Mouse (Mus musculus) right cerebral cortex, postnatal 4 days (tissue): ENCODE results near the gene Ccdc126.
"Not testable (repeated sequence)": the region's sequence is repeated elsewhere in the genome, so short reads cannot be mapped to it uniquely, and the experiment has no call there.

Source experiments
- DNase-seq: peaks from one replicate; pipeline ENCODE4 v3.0.0-alpha.2; 2022

Gene Ccdc126

GRCm38 (mm10) chr6:49318966-49319594 lies at the start of gene Ccdc126:
Gene Ccdc126 (plus strand): TSS chr6:49319274.
- peak; percentile 96 for DNase-seq

DNA sequence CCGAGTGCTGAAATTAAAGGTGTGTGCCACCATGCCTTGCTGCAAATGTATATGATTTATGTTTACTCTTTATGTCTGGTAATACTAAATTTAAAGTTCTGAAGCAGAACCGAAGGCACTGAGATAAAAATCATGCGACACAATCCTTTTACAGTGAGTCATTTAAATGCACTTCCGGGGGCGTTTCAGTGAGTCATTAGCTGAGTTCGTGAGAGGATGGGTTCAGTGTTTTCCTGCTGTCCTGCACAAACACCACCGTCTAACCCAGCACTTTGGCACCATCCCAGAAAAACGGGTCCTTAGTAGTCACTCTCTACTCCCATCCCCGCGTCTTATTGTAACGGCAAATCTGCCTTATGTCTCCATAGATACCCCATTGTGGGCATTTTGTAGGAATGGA lies 49.2 kb upstream of the Ccdc126 start:
- DNase-seq = no peak

- DNase-seq = no peak
Observed at GRCm38 (mm10) chr6:49271815-49272214, 47.3 kb upstream of the Ccdc126 start.

GRCm38 (mm10) chr6:49272863-49273262 lies 46.2 kb upstream of the Ccdc126 start:
- no peak for DNase-seq

DNA sequence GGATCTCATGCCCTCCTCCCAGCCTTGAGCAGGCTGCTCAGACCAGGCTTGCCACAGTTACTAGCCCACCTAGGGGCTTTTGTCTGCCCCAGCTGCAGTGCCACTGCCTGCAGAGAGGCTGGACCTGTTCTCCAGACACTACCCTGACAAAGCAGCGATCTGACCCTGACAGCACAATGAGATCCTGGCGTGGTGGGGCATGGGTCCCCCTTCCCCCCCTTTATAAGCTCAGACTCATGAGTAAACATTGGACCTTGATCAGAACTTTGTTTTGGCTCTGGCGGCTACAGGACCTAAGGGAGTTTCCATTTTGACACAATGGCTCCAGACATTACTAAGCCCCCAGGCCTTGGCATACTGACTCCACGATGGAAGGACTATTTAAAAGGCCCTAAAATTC lies 45.1 kb upstream of the Ccdc126 start:
- no peak for DNase-seq

GRCm38 (mm10) chr6:49274416-49275091 lies 44.5 kb upstream of the Ccdc126 start:
- DNase-seq = no peak

GRCm38 (mm10) chr6:49275296-49275695 lies 43.8 kb upstream of the Ccdc126 start:
- no peak for DNase-seq

GRCm38 (mm10) chr6:49280942-49281341 lies 38.1 kb upstream of the Ccdc126 start:
- no peak for DNase-seq

GRCm38 (mm10) chr6:49282122-49282521 lies 37.0 kb upstream of the Ccdc126 start:
- DNase-seq = peak; percentile 8

DNA sequence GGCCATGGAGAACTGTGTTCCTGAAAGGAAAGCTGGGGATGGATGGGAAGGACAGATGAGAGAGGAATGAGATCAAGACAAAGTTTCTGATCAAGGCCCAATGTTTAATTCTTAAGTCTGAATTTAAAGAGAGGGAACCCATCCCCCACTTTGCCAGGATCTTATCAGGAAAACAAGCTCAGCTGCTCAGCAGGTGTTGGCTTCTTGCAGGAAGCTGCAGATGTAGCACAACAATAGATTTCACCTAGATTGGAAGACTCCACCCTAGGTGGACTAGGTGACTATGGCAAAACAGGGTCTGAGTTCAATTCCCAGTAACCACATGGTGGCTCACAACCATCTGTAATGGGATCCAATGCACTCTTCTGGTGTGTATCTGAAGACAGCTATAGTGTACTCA lies 20.8 kb upstream of the Ccdc126 start:
- no peak for DNase-seq

DNA sequence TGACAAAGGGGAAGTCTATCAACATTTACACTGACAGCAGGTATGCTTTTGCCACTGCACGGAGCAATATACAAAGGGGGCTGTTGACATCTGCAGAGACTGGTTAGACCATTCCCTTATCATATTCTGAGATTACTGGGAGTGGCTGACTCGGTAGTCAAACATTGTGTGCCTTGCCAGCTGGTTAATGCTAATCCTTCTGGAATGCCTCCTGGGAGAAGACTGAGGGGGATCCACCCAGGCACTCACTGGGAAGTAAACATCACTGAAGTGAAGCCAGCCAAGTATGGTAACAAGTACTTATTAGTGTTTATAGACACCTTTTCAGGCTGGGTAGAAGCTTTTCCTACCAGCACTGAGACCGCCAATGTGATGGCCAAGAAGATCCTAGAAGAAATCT lies 4.3 kb upstream of the Ccdc126 start:
- DNase-seq = not testable (repeated sequence)

- peak; percentile 52 for DNase-seq
Observed at GRCm38 (mm10) chr6:49319595-49320315, 681 bp downstream of the Ccdc126 start.

DNA sequence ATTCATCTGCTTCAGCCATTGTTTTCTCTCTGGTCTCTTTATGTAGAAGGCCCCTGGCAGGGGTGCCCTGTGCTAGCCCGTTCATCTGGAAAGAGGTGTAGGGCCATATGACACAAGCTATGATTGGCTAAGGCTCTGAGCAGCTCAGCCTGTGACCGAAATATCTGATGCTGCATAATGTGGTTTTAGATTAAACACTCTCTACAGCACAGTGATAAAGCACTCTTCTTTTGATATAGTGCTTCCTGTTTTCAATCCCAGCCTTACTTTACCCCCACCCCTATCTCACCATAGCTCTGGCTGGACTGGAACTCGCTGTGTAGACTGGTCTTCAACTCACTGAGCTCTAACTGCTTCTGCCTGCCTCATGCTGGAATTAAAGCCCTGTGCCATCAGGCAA lies 2.3 kb downstream of the Ccdc126 start:
- no peak for DNase-seq

GRCm38 (mm10) chr6:49322056-49322455 lies 3.0 kb downstream of the Ccdc126 start:
- no peak for DNase-seq

DNA sequence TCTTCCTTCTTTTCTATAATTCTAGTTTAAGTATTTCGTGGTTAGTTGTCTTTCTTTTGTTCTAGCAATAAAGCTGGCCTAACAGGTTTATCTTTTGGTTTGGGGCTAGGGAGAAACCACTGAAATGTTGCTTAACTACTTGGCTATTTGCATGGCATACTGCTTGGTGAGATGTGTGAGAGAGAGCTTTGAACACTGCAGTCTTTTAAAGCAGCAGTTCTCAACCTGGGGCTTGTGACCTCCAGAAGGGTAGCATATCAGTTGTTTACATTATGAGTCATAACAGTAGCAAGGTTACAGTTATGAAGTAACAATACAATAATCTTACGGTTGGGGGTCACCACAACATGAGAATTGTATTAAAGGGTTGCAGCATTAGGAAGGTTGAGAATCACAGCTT lies 3.9 kb downstream of the Ccdc126 start:
- no peak for DNase-seq

DNA sequence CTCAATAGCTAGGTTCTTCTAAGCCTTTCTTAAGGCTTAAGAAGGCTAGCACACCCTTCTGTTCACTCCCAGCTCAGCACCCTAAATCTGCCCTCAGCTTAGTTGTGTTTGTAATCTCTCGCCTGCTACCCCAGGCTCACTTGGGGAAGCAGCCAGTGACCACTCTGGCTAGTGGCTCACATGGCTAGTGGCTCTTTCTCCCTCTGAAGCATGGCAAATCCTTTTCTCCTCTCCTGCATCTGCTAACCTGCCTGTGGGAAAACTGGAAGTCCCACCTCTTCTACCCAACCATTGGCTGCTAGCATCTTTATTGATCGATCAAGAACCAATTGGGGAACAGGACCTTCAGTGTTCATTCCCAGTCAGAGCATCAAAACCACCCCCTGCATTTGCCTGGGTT lies 5.5 kb downstream of the Ccdc126 start:
- no peak for DNase-seq

GRCm38 (mm10) chr6:49325294-49325693 lies 6.2 kb downstream of the Ccdc126 start:
- DNase-seq = no peak

DNA sequence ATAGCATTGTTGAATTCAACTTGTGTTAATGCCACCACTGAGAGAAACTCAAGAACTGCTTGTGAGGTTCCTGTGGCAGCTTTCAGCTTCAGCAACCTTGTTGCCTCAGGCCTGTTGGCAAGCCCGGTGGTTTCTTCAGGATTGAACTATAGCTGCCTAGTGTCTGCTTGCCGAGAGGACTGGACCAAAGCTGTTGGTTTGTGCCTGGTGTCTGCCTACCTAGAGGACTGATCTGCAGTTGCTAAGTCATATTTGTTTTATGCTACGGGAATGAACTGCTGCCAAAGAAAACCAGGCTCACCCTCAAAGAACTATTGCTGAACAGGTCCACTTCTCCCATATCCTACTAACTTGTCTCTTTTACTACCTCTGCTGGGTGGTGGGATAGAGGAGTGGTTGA lies 7.8 kb downstream of the Ccdc126 start:
- no peak for DNase-seq

- DNase-seq = no peak
Observed at GRCm38 (mm10) chr6:49331369-49332059, 12.4 kb downstream of the Ccdc126 start.

DNA sequence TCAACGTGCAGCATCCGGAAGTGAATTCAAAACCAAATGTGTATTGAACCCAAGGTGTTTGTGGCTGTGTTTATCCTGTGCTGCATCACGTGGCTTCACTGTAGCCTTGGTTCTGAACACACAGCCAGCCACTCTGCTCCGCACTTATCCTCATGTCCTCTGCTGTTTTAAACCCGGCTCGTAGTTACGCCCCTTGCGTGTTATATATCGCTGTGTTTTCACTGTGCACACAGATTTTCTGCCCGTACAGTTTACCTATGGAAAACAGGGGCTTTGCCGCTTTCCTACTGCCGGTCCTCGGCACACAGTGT lies 12.9 kb downstream of the Ccdc126 start:
- no peak for DNase-seq

GRCm38 (mm10) chr6:49338566-49338965 lies 19.5 kb downstream of the Ccdc126 start:
- DNase-seq = no peak

DNA sequence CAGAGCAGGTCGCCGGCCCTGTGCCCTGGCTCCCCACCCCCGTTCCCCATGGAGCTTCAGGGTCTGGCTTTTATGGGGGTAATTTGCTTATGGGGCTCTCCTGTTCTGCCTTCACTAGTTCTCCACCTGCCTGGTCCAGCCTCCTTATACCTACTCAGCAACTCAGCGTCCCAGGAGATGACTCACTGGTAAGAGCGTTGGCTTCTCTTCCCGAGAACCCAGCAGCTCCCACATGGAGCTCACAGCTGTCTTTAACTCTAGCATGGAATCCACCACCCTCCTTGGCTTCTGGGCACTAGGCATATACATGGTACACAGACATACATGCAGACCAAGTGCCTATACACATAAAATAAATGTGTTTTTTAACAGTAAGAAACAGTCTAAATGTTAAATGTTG lies 20.1 kb downstream of the Ccdc126 start:
- DNase-seq = no peak

DNA sequence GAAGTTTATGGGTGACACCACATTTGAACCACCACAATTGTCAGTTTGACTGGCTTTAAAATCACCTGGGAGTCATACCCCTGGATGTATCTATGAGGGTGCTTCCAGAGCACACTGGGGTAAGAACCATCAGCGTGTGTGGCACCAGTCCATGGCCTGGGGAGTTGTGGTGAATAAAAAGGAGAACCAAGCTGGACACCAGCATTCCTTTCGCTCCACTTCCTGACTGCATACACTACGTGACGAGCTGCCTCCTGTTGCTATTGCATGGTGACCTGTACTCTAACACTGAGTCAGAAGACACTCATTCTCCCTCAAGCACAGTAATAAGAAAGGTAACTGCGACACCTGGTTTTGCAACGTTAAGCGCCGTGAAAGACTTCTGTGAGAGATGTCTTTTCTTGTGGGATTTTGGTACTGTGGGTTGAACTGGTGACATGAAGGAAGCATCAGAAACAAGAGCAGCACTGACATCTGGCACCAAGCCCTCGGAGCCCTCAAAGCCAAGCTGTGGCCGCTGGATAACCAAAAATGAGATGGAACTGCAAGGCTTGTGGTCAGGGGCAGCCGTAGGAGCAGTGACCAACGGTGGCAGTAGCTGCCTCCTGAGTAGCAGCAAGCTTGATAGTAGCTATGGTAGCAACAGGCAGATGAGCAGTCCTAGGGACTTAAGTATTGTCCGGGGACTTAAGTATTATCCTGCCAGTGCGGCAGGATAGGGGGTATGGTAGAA lies 24.8 kb downstream of the Ccdc126 start:
- DNase-seq = no peak
